Mouse (Mus musculus) mouse trophoblast stem cell (cell line): Measurements from ENCODE around the gene Zfand6.

ENCODE experiments used
- in situ Hi-C, 2 experiments: fragments of 300-500 bp; cut with MseI, MboI; formaldehyde crosslinking; loops; 2 replicates in 1 of 2; 3 replicates in 1 of 2; pipeline ENCODE4 v1.15.1; 2025

Zfand6 gene

DNA sequence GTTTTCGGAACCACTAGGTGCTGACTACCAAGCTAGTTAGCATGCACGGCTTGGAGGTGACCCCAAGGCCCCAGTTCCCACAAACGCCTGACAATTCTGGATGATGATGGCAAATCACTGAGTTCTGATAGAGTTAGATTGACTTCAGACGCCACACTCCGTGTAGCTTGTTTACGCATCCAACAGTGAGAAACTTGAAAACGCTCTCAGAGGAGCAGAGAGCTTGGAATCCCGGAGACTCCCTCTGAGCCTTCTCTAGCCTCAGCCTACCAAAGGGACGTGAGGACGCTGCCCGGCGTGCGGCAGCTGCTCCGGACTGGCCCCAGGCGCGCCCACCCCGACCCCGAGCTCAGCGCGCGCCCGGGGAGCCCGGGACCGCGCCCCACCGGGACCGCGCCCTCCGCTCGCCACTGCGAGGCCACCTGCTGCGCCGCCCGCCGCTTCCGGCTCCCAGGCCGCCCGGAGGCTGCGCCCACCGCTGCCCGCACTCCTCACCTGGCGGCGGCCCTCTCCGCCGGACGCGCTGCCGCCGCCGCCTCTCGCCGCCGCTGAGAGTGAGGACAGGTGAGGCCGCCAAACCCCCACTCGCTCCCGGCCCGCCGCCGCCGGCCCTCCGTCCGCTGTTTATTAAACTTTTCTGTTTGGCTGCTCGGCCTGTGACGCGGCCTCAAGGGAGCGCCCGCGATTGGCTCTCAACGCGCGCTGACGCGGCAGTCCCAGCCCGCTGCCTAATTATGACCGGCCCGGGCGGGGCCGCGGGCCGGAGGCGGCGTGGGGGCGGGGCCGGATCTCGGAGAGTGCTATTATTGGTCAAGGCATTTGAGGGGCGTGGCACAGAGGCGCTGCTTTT lies at the start of gene Zfand6:
Gene Zfand6 (minus strand): TSS at position 709 of the 850 bp plus-strand sequence.
- in situ Hi-C loops: no loop called here

DNA sequence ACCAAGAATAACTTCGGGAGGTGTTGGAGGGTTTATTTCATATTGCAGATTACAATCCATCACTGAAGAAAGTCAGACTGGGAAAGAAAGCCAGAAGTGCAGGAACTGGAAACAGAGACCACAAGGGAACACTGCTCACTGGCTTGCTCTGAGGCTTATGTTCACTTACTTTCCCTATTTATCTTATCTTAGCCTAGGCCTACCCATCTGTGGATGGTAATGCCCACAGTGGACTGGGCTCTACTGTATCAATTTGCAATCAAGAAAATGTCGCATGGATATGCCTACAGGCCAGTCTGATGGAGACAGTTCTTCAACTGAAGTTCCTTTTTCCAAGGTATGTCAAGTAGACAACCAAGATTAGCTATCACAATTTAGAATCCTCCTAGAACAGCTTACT lies 47.0 kb upstream of the Zfand6 start:
- in situ Hi-C loops: no loop called here

DNA sequence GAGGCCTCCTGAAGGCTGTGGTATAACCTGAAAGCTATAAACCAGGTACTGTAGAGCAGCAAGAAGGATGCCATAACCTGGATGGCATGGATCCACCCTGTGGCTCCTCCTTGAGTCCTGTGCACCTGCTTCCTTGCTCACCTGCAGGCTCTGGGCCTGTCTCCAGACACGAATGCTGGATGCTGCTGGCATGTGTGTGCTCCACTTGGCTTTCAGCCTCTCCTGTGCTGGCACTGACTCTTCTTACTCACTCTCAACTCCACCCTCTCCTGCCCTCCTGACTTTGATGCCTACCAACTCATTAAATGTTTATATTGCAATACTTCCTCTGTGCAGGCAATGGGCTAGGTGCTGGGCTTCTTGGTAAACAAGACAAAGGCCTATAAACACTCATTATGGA lies 43.3 kb upstream of the Zfand6 start:
- in situ Hi-C loops: no loop called here

DNA sequence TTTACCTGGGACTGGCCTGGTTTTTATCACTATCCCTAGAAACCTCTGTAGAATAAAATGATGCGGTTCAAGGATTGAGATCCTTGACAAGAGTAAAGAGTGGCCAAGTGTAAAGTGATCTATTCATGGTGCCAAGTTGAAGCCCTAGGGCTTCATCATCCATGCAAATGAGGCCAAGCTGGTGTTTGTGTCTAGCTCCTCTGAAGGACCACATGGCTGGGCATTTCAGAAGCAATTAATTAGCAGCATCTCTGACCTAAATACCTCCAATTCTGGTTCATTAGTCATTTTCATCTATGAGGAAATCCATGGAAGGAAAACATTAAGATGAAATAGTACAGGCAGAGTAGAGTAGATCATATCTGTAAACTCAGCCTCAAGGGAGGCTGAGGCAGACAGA lies 42.3 kb upstream of the Zfand6 start:
- in situ Hi-C loops: no loop called here

DNA sequence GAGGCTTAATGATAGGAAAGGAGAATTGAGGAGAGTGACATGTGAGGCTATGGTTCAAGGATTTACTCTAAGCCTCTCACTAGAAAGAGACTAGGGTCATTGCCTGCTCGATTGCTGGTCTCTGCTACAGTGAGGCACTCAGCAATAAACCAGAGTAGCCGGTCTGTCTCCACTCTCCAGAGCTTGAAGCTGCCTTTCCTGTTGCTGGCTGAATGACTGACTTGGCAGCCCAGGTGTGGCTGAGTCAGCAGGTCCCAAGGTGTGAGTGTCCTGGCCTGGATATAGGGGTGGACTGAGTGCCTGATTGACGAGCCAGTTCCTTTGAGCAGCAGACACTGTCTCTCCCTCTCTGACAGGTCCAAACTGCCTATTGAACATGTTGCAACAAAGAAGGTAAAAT lies 41.3 kb upstream of the Zfand6 start:
- in situ Hi-C loops: no loop called here

DNA sequence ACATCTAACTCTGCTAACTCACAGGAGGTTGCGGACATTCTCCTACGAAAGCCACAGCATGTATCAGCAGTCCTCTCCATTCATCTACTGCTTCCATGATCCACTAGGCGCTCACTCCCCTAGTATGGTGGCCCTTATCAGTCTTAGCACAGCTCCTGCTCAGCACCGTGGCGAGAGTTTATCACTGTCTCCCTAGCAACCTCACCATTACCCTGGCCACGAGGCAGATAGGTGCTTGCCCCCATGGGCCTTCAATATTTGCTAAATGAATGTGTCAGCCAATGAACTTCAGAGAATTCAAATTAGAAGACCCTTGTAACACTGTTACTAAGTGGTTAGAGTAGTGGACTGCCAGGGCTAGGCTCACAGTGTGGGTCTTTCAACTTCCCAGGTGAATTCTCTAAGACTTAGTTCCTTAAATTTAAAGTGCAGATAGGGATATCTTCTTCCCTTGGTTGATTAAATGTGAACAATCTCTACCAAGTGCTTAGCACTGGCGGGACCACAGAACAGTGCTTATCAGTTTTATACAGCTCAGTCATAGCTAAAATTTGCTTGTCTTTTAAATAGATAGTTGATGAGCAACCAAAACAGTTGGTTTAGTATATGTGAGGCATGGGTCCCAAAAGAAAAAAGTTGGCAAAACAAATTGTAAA lies 33.2 kb upstream of the Zfand6 start:
- in situ Hi-C loops: no loop called here

DNA sequence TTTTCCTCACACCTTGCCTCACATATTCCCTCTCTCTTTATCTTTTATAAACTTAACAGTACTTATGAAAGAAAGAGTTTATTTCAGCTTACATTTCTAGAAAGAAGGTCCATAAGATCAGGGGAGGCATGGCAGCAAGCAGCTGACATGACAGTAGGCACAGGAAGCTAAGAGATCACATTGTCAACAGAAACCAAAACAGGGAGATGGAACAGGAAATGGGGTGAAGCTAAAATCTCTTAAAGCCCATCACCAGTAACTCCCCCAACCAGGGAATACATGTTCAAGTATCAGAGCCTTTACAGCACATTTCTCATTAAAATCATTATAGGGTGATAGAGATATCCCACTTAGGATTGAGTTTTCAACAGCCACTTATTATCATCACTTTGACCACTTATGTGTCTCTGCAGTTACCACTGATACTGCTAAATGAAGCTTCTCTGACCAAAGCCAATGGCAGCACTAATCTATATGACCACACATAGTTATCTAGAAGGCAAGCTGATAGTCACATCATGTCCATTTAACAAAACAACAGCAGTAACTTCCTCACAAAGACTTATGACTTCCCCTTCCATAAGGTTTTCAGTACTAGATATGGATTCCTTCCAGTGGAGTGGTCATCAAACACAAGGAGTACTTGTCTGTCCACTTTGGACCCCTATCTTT lies 20.7 kb upstream of the Zfand6 start:
- in situ Hi-C loops: no loop called here

DNA sequence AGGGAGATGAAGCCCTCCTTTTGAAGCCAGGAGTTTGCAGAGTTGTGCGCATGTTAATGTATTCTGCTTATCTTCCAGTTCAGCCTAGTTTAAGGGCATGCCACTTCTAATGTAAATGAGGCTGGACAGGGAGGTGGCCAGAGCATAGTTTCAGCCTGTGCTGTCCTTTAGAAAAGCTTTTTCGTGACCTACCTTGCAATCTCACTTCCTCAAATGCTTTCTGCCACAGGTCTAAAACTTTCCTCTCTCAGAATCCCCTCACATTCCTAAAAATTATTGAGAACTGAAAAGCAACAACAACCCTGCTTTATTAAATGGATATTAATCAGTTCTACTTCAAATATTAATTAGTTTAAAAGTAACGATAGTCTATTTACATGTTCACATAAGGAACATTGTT lies 17.1 kb upstream of the Zfand6 start:
- in situ Hi-C loops: no loop called here

DNA sequence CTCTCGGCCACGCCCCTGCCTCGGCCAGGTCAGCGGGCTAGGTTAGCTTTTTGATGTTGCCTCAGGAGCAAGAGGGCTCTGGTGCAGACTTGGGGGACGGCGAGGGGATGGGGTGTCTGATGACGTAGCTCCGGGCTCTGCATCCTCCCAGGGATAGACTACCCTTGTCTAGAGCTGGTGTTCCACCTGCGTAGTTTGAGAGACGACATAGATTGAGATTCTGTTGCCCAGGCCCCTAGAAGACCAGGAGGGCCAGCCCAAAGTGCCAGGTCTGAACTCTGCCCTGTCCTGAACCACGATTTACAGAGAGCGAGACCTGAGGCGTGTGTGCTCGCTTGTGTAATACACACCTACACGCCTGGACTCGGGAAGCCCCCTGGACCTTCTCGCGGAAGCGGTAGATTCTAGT lies 346 bp upstream of the Zfand6 start:
- in situ Hi-C loops: no loop called here

DNA sequence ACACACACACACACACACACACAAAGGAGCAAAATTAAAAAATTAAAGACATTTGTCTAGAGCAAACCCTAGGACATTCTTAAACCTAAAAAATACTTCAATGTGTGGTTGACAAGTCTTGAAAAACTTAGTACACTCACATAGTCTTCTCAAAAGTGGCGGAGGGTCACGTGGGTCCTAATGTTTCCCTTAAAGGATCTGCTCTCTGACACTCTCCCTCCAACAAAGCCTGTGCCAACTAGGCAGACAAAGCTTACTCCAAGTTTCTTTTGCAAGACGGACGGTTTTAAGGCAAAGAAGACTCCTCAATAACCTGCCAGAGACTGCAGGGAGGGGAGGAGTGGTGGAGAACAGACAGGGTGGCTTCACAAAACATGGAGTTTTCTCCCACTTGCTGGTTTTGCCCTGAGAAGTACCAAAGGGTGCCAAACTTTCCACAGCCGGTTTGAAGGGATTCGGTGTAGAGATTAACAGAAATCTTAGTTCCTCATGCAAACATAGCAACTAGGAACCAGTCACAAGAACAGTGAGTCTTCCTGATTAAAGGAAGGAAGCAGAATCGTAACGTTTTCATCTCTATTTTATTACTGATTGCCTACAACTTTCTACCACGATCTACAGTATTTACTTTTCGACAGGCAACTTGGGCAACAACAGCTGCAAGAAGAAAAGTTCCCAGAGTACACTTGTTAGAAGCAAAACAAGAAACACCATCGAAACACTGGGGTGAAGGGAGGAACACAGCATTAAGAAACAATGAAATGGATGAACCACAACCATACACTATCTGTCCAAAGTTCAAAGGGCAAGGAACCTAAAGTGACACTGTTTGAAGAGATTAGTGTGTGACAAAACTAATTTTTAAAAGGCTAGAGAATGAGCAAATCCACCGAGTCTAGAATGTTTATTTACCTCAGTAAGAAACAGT lies 1.8 kb downstream of the Zfand6 start:
- in situ Hi-C loops: no loop called here

DNA sequence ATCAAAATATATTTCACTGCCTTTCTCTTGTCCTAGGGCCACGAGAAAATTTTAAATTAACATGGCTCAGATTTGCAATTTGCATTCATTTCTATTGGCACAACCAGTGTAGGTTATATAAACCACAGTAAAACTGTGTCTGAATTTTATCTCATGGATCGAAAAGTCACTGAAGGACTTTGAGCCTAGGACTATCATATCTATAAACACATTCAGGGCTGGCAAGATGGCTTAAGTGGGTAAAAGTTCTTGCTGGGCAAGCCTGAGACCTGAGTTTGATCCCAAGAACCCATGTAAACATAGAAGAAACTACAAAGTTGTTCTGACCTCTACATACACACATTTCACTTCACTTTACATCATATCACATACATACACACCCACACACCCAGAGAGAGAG lies 3.4 kb downstream of the Zfand6 start:
- in situ Hi-C loops: no loop called here

DNA sequence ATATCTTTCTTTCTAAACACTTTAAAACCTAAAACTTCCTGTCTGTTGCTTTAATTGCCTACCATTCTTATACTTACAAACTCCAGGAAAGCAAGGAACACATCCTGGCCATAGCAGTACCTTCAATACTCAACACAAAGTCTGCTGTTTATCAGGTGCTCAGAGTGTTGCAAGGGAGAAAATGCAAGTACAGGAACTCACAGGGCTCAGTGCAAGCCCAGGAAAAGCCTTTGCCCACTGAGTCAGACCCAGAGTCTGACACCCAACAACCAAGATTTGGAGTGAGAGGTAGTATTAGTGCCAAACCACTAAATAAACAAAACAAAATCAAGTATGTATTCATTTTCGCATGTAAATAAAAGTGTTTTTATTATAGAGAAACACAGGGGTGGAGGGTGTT lies 5.1 kb downstream of the Zfand6 start:
- in situ Hi-C loops: no loop called here

DNA sequence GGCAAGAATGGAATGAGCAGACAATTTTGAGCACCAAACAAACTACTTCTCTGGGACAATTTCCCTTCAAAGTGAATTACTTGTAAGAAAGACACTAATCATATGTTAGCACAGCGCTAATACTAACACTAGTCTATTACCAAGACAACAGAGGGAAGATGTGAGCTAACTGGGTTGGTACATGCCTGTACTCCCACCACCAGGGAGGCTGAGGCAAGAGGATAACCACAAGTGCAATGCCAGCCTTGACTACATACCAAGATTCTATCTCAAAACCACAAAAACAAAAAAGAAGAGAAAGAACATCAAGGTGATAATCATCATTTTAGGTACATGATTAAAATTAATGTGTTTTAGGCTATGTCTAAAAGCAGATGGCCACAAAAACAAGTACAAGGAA lies 8.2 kb downstream of the Zfand6 start:
- in situ Hi-C loops: no loop called here

DNA sequence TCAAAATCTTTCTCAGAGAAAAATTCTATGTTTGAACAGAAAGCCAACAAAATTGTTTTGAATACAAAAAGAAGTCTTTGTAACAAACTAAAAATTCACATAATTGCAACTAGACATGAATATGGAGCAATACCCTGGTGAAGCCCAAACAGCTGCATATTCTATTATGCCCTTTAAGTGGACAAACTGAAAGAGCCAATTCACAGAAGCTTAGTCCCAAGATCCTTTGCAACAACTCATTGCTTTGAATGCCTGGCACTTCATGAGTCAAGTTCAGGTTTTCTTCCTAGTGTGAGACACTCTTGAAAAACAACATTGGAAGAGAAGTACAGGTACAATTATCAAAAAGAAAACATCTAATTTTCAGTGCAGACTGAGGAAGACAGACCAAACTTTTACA lies 8.8 kb downstream of the Zfand6 start:
- in situ Hi-C loops: no loop called here

DNA sequence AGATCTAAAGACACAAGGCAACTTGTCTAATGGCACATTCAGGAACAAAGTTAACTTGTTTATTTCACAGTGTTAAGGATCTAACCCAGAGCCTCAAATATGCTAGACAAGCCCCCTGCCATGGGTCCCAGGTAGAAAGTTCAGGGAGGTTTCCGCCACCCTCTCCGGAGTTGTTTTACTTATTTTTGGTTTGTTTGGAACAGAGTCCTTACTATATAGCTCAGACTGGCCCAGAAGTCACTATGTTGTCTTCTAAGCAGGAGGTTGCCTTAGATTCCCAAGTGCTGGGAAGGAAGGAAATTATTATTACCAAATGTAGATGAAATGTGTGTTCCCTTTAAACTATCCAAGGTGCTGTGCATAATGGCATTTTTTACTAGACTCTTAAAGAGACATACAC lies 9.7 kb downstream of the Zfand6 start:
- in situ Hi-C loops: no loop called here

DNA sequence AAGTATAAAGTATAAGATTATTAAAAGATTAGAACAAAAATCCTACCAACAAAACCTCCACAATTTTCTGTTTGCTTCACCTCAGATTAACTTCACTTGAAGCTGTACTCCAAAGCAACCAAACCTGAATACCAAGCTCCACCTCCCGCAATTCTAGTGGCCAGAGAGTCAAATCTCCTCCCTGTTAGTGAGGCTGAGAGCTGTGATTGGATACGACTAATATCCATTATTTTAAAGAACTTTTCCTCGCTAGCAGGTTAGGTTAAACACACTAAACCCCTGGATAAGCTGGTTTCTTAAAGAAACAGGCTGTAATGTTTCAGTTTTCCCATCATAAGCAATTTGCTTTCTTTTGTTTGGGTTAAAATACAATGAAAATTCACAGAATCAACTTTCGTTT lies 10.5 kb downstream of the Zfand6 start:
- in situ Hi-C loops: no loop called here

DNA sequence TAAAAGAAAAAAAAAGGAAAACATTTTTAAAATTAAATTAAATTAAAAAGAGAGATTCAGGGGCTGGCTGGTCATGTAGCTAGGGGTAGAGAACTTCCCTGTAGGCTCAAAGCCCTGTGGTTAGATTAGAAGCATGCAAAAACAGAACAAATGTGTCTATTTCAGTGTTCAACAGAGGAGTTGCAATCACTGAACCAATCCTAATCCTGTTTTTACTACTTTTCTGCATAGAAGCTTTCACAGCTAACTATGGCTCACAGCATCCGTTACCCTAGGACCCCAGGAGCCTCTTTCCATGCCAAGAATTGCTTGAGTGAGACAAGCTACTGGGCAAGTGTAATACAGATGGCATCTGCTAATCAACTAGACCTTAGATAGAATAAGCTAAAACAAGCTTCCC lies 16.7 kb downstream of the Zfand6 start:
- in situ Hi-C loops: no loop called here

DNA sequence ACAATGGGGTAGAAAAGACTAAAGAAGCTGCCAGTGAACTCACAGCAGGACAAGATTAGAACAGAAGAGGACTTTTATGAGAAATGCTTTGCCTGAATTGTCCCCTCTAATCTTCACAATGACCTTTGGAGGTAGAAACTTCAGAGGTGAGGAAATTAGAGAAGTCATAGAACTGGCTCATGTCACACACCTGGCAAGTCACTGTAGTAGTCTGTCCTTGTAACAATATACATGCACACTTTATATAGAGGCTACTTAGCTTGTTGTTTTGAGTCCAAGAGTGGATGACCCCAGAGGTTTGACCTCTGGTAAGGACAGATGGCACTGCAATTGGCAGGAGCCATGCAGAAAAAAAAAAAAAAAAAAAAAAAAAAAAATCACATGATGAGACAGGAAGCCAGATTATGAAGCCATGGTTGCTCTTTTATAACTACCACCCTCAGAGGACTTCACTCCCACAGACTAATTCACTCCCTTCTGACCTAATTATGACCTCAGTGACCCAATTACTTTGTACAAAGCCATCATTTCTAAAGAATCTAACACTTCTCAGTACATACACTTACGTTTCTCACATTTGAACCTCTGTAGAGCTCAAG lies 20.1 kb downstream of the Zfand6 start:
- in situ Hi-C loops: no loop called here

DNA sequence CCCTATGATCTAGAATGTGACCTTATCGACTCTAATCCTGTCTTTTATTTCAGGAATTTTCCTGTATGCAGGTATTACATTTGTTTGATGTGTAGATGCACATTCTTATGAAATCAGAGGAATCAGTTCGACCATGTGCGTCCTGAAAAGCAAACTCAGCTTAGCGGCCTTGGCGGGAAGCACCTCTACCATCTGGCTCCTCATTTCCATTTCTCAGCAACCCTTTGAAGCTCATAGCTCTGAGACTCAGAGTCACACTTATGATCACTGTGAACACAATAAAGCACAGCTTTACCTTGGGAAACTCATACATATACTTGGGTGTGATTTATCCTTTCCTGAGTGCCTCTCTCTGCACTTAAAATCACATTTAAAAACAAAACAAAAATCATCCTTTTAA lies 21.8 kb downstream of the Zfand6 start:
- in situ Hi-C loops: no loop called here

DNA sequence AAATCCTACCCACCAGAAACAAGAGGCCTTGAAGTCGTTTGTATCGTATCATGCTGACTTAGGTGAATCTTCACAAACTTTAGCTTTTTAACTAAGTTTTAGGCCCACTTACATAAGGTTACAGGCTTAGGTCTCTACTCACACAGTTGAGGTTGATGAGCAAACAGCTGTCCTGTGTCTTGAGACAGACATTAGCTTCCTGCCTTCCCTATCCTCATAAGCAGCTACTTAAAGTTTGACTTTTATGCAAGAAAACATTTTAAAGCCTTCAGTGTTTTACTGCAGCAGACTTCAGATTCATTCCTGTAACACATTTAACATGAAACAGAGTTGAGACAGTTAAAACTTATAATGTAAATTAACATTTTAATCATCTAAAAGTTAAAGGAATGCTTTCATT lies 37.0 kb downstream of the Zfand6 start:
- in situ Hi-C loops: no loop called here

DNA sequence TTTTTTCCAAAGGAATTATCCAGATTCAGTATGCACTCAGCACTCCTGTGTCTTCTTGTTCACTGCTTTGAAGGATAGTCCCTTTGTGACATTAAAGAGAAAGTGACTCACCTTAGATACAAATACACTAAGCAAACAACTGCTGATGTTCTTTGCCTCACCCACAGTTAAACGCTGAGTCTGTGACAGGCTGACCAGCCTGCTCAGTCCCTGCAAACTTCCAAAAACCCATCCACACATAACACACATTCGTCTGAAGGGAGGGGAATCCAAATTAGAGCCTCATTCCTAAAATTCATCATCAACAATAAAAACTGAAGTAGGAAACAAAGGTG lies 37.8 kb downstream of the Zfand6 start:
- in situ Hi-C loops: no loop called here
